Mouse (Mus musculus): ENCODE results near the gene Tceal3. TPM values are rescaled to one million over a fixed set of nuclear protein-coding genes. Genes with fewer than 3 reads are reported as not detected.
"Not testable (repeated sequence)": the region's sequence is repeated elsewhere in the genome, so short reads cannot be mapped to it uniquely, and the experiment has no call there.

Gene Tceal3
- 0.88 and 1.1 TPM in 2 replicates for polyA plus RNA-seq (2012; rRNA removed)

- DNase-seq (ENCODE audit: low read depth, low spot score), result no peak
- WGBS, result 53% methylated on average over 12 of the region's 12 CpGs
Observed at GRCm38 (mm10) chrX:136590199-136590896, at the start of gene Tceal3. Tceal3 (plus strand) TSS chrX:136590842.

- not testable (repeated sequence) for DNase-seq (ENCODE audit: low read depth, low spot score)
- WGBS, result 80% methylated on average over 1 of the region's 1 CpGs
Observed at GRCm38 (mm10) chrX:136543956-136544355, 46.7 kb upstream of the Tceal3 start, which contains the start of gene Kir3dl2. Kir3dl2 (minus strand) TSS chrX:136544056.

GRCm38 (mm10) chrX:136569094-136569493, 21.5 kb upstream of the Tceal3 start:
- 88% methylated on average over 9 of the region's 9 CpGs for WGBS

GRCm38 (mm10) chrX:136584617-136585016, 6.0 kb upstream of the Tceal3 start:
- 84% methylated on average over 1 of the region's 1 CpGs for WGBS
- DNase-seq (ENCODE audit: low read depth, low spot score), result no peak

More at GRCm38 (mm10) chrX:136569094-136569493, 21.5 kb upstream of the Tceal3 start:
- not testable (repeated sequence) for DNase-seq (ENCODE audit: low read depth, low spot score)

GRCm38 (mm10) chrX:136590897-136591257, 235 bp downstream of the Tceal3 start:
- DNase-seq (ENCODE audit: low read depth, low spot score), result no peak
- WGBS, result 45% methylated on average over 2 of the region's 2 CpGs

GRCm38 (mm10) chrX:136599416-136599815, 8.8 kb downstream of the Tceal3 start:
- WGBS, result 17% methylated on average over 3 of the region's 3 CpGs
- DNase-seq (ENCODE audit: low read depth, low spot score), result peak; percentile 0

- 73% methylated on average over 4 of the region's 4 CpGs for WGBS
- no peak for DNase-seq (ENCODE audit: low read depth, low spot score)
Observed at GRCm38 (mm10) chrX:136606951-136607350, 16.3 kb downstream of the Tceal3 start.

- DNase-seq (ENCODE audit: low read depth, low spot score), result no peak
- 78% methylated on average over 3 of the region's 3 CpGs for WGBS
Observed at GRCm38 (mm10) chrX:136607395-136607794, 16.8 kb downstream of the Tceal3 start.

GRCm38 (mm10) chrX:136611346-136611745, 20.7 kb downstream of the Tceal3 start:
- DNase-seq (ENCODE audit: low read depth, low spot score), result no peak
- 43% methylated on average over 3 of the region's 3 CpGs for WGBS

GRCm38 (mm10) chrX:136615889-136616288, 25.2 kb downstream of the Tceal3 start:
- 37% methylated on average over 3 of the region's 3 CpGs for WGBS

GRCm38 (mm10) chrX:136624905-136625569, 34.4 kb downstream of the Tceal3 start:
- DNase-seq (ENCODE audit: low read depth, low spot score), result no peak
- WGBS, result 46% methylated on average over 9 of the region's 9 CpGs

More at GRCm38 (mm10) chrX:136615889-136616288, 25.2 kb downstream of the Tceal3 start:
- not testable (repeated sequence) for DNase-seq (ENCODE audit: low read depth, low spot score)

GRCm38 (mm10) chrX:136625959-136626358, 35.3 kb downstream of the Tceal3 start:
- DNase-seq (ENCODE audit: low read depth, low spot score), result no peak
- 74% methylated on average over 4 of the region's 4 CpGs for WGBS

- 73% methylated on average over 4 of the region's 4 CpGs for WGBS
- no peak for DNase-seq (ENCODE audit: low read depth, low spot score)
Observed at GRCm38 (mm10) chrX:136635116-136635515, 44.5 kb downstream of the Tceal3 start.

GRCm38 (mm10) chrX:136639754-136640153, 49.1 kb downstream of the Tceal3 start:
- 12% methylated on average over 6 of the region's 6 CpGs for WGBS
- no peak for DNase-seq (ENCODE audit: low read depth, low spot score)

- not testable (repeated sequence) for DNase-seq (ENCODE audit: low read depth, low spot score)
- WGBS, result 32% methylated on average over 3 of the region's 3 CpGs
Observed at GRCm38 (mm10) chrX:136645857-136646256, 55.2 kb downstream of the Tceal3 start.

GRCm38 (mm10) chrX:136666281-136666706, 75.7 kb downstream of the Tceal3 start:
- DNase-seq (ENCODE audit: low read depth, low spot score), result no peak
- 22% methylated on average over 20 of the region's 20 CpGs for WGBS

GRCm38 (mm10) chrX:136666762-136667464, 76.3 kb downstream of the Tceal3 start:
- DNase-seq (ENCODE audit: low read depth, low spot score), result not testable (repeated sequence)
- WGBS, result 25% methylated on average over 23 of the region's 24 CpGs

GRCm38 (mm10) chrX:136668794-136669193, 78.2 kb downstream of the Tceal3 start:
- WGBS, result 58% methylated on average over 2 of the region's 2 CpGs
- DNase-seq (ENCODE audit: low read depth, low spot score), result no peak

GRCm38 (mm10) chrX:136680989-136681388, 90.3 kb downstream of the Tceal3 start:
- DNase-seq (ENCODE audit: low read depth, low spot score), result no peak
- 55% methylated on average over 3 of the region's 3 CpGs for WGBS

- 52% methylated on average over 3 of the region's 3 CpGs for WGBS
- DNase-seq (ENCODE audit: low read depth, low spot score), result not testable (repeated sequence)
Observed at GRCm38 (mm10) chrX:136691606-136692293, 101.1 kb downstream of the Tceal3 start.

Data from large intestine, adult 2 months (tissue).